Mouse (Mus musculus) bone marrow, adult 2 months (tissue): ENCODE results near the gene Drd3.

Experiments used
- CTCF ChIP-seq: fragments of 200-500 bp; IDR thresholded peaks from 2 replicates; pipeline ENCODE4 v1.5.1; 2011; ENCODE audit warnings: low read length, control low read depth; ENCODE audit not compliant: control insufficient read depth, insufficient read depth
- POLR2A ChIP-seq: fragments of 200-500 bp; IDR thresholded peaks from 2 replicates; pipeline ENCODE4 v1.6.1; 2011; ENCODE audit warnings: low read depth, mild to moderate bottlenecking, control low read depth, low read length, borderline replicate concordance; ENCODE audit not compliant: control insufficient read depth

DNA sequence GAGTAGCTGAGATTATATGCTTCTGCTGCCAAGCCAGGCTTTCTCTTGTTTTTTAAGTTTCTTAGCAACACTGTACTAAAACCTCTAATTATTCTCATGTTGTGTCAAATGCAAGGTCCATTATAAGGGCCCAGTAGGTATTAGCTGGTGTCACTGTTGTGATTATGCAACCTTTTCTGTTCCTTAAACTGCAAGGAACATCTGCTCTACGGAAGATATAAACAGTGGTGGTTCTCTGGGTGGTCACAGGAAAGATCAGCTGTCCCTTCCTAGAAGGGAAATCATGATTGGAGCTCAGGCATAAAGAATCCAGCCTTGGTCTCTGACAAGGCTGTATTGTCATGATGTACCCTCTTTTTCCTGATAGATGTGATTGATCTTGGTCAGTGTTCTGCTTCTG is 57.6 kb downstream of the Drd3 start:
- no peak for TF ChIP-seq POLR2A
- no peak for TF ChIP-seq CTCF
